Mouse (Mus musculus) thymus, adult 2 months (tissue): ENCODE measurements around the gene Mfsd4b5.

Experiments
- CTCF ChIP-seq: fragments of 200-500 bp; IDR thresholded peaks from 2 replicates; pipeline ENCODE4 v1.5.1; 2012; ENCODE audit warnings: mild to moderate bottlenecking, control low read depth, low read length, moderate library complexity, borderline replicate concordance; ENCODE audit not compliant: control insufficient read depth, poor library complexity, insufficient read depth; ENCODE audit errors: extremely low read depth
- POLR2A ChIP-seq: fragments of 200-500 bp; IDR thresholded peaks from 2 replicates; pipeline ENCODE4 v1.6.1; 2012; ENCODE audit warnings: mild to moderate bottlenecking, low read length, control low read depth, moderate library complexity; ENCODE audit not compliant: control insufficient read depth, poor library complexity, insufficient read depth; ENCODE audit errors: extremely low read depth

DNA sequence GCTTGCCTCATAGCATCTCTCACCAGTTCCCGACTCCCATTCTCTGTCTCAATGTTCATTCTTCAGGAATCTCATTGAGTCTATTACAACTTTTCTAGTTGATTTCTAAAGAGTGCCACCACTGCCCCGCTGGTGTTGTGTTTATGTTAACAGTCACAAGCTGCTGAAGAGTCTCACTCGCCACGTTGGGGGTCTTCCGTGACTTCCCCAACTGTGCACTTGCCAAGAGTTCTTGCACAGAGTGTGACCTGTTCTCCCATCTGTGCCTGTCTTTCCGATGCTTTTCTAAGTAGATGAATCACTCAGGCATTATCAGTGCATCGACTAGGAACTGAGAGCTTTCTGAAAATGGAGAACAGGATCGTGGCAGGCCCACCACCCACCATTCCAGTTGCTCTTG, 41.6 kb upstream of the Mfsd4b5 start:
- no peak for TF ChIP-seq CTCF
- no peak for TF ChIP-seq POLR2A
